Mouse (Mus musculus) right cerebral cortex, adult 2 months (tissue): ENCODE measurements around the gene Dll1.
A peak's percentile ranks its signal among the peaks of the same experiment; 100 is the strongest.

Experiments
- DNase-seq, 2 experiments: peaks; one replicate each; pipeline ENCODE4 v3.0.0; 2021 to 2022; ENCODE audit warnings: low spot score in 2 of 2

Gene Dll1

GRCm38 (mm10) chr17:15379741-15380526 lies 3.3 kb upstream of the Dll1 start:
- DNase-seq = no peak

- no peak for DNase-seq
Measured at GRCm38 (mm10) chr17:15378413-15379109, 1.9 kb upstream of the Dll1 start.

- DNase-seq = peak in 1 of 2 experiments; percentile 48
Measured at GRCm38 (mm10) chr17:15377901-15378300, 1.2 kb upstream of the Dll1 start.

GRCm38 (mm10) chr17:15375701-15376493 lies 775 bp downstream of the Dll1 start:
- DNase-seq = peak; percentile 61 to 66

- DNase-seq = no peak
Measured at GRCm38 (mm10) chr17:15375224-15375623, 1.4 kb downstream of the Dll1 start.

- no peak for DNase-seq
Measured at GRCm38 (mm10) chr17:15374321-15375141, 2.1 kb downstream of the Dll1 start.

GRCm38 (mm10) chr17:15372931-15373652 lies 3.6 kb downstream of the Dll1 start:
- DNase-seq = no peak

- DNase-seq = no peak
Measured at GRCm38 (mm10) chr17:15371967-15372835, 4.5 kb downstream of the Dll1 start.

- no peak for DNase-seq
Measured at GRCm38 (mm10) chr17:15370401-15370800, 6.3 kb downstream of the Dll1 start.

GRCm38 (mm10) chr17:15365650-15366049 lies 11.0 kb downstream of the Dll1 start:
- no peak for DNase-seq

- no peak for DNase-seq
Measured at GRCm38 (mm10) chr17:15363656-15364055, 13.0 kb downstream of the Dll1 start.

- DNase-seq = no peak
Measured at GRCm38 (mm10) chr17:15357071-15357470, 19.6 kb downstream of the Dll1 start.

- DNase-seq = no peak
Measured at GRCm38 (mm10) chr17:15356526-15356925, 20.1 kb downstream of the Dll1 start.

- DNase-seq = no peak
Measured at GRCm38 (mm10) chr17:15355072-15355471, 21.6 kb downstream of the Dll1 start.

GRCm38 (mm10) chr17:15354006-15354405 lies 22.7 kb downstream of the Dll1 start:
- DNase-seq = peak in 1 of 2 experiments; percentile 22

GRCm38 (mm10) chr17:15352869-15353610 lies 23.6 kb downstream of the Dll1 start:
- peak; percentile 38 to 39 for DNase-seq

- DNase-seq = no peak
Measured at GRCm38 (mm10) chr17:15350152-15350551, 26.5 kb downstream of the Dll1 start.

- no peak for DNase-seq
Measured at GRCm38 (mm10) chr17:15343071-15343822, 33.4 kb downstream of the Dll1 start.
